Mouse (Mus musculus): ENCODE measurements around the gene Gmcl1. TPM values are rescaled to one million over a fixed set of nuclear protein-coding genes. Genes with fewer than 3 reads are reported as not detected.

The Gmcl1 gene
- polyA plus RNA-seq, 1 experiment: 20.5 TPM

- Histone ChIP-seq H3K4me3 (ENCODE audit: low read depth, low read length) (no peak overlapping the region), H3K36me3 (ENCODE audit: control insufficient read depth, insufficient read depth, low read length) (peaks cover 36% of the 10 kb centered on the region), H3K27ac (ENCODE audit: insufficient read depth, low read depth, low read length) (no peak overlapping the region), H3K4me1 (ENCODE audit: control insufficient read depth, insufficient read depth, insufficient read length, low read length) (no peaks in the 10 kb centered on the region; the same call in 1 of the 2 replicates), H3K27me3 (ENCODE audit: control insufficient read depth, insufficient read depth, low read length) (no peaks in the 10 kb centered on the region)
- TF ChIP-seq POLR2A (IDR thresholded peaks at IDR 0.05; ENCODE audit: low read depth, low read length) (no peak), CTCF (IDR thresholded peaks at IDR 0.05; ENCODE audit: extremely low read depth, insufficient read length, insufficient replicate concordance, low read depth, low read length) (no peak)
- WGBS: 83% methylated on average over 3 of the region's 3 CpGs
These were observed 51.9 kb downstream of the Gmcl1 start for GRCm38 (mm10) chr6:86681289-86681688.

- H3K4me1 ChIP-seq (ENCODE audit: control insufficient read depth, insufficient read depth, insufficient read length, low read length): no peaks in the 10 kb centered on the region; the same call in 1 of the 2 replicates
- no peaks in the 10 kb centered on the region for H3K27me3 ChIP-seq (ENCODE audit: control insufficient read depth, insufficient read depth, low read length)
- no peak for TF ChIP-seq CTCF (IDR thresholded peaks at IDR 0.05; ENCODE audit: extremely low read depth, insufficient read length, insufficient replicate concordance, low read depth, low read length)
- TF ChIP-seq POLR2A (IDR thresholded peaks at IDR 0.05; ENCODE audit: low read depth, low read length): no peak
- no peak overlapping the region for H3K27ac ChIP-seq (ENCODE audit: insufficient read depth, low read depth, low read length)
- WGBS: 79% methylated on average over 6 of the region's 6 CpGs
- H3K4me3 ChIP-seq (ENCODE audit: low read depth, low read length): no peak overlapping the region
- H3K36me3 ChIP-seq (ENCODE audit: control insufficient read depth, insufficient read depth, low read length): peaks cover 52% of the 10 kb centered on the region
These were observed 54.8 kb downstream of the Gmcl1 start for GRCm38 (mm10) chr6:86678341-86678740.

- peaks cover 41% of the 10 kb centered on the region for H3K36me3 ChIP-seq (ENCODE audit: control insufficient read depth, insufficient read depth, low read length)
- no peak overlapping the region for H3K4me3 ChIP-seq (ENCODE audit: low read depth, low read length)
- no peak for TF ChIP-seq POLR2A (IDR thresholded peaks at IDR 0.05; ENCODE audit: low read depth, low read length)
- TF ChIP-seq CTCF (IDR thresholded peaks at IDR 0.05; ENCODE audit: extremely low read depth, insufficient read length, insufficient replicate concordance, low read depth, low read length): no peak
- H3K4me1 ChIP-seq (ENCODE audit: control insufficient read depth, insufficient read depth, insufficient read length, low read length): no peaks in the 10 kb centered on the region
- H3K27ac ChIP-seq (ENCODE audit: insufficient read depth, low read depth, low read length): no peak overlapping the region
- 11% methylated on average over 2 of the region's 2 CpGs for WGBS
- no peaks in the 10 kb centered on the region for H3K27me3 ChIP-seq (ENCODE audit: control insufficient read depth, insufficient read depth, low read length)
These were observed 62.3 kb downstream of the Gmcl1 start for GRCm38 (mm10) chr6:86670873-86671272.

- TF ChIP-seq CTCF (IDR thresholded peaks at IDR 0.05; ENCODE audit: extremely low read depth, insufficient read length, insufficient replicate concordance, low read depth, low read length): no peak
- TF ChIP-seq POLR2A (IDR thresholded peaks at IDR 0.05; ENCODE audit: low read depth, low read length): peak; percentile 76
- Histone ChIP-seq H3K4me1 (ENCODE audit: control insufficient read depth, insufficient read depth, insufficient read length, low read length) (peaks cover 7% of the 10 kb centered on the region; the same call in 1 of the 2 replicates), H3K4me3 (ENCODE audit: low read depth, low read length) (peak overlapping the region; percentile 64), H3K36me3 (ENCODE audit: control insufficient read depth, insufficient read depth, low read length) (peaks cover 48% of the 10 kb centered on the region), H3K27me3 (ENCODE audit: control insufficient read depth, insufficient read depth, low read length) (no peaks in the 10 kb centered on the region), H3K27ac (ENCODE audit: insufficient read depth, low read depth, low read length) (peak overlapping the region; percentile 61)
- WGBS: under 1% methylated on average over 37 of the region's 37 CpGs
These were observed 63.9 kb downstream of the Gmcl1 start for GRCm38 (mm10) chr6:86669240-86669727.

- H3K27me3 ChIP-seq (ENCODE audit: control insufficient read depth, insufficient read depth, low read length): no peaks in the 10 kb centered on the region
- peaks cover 7% of the 10 kb centered on the region; the same call in 1 of the 2 replicates for H3K4me1 ChIP-seq (ENCODE audit: control insufficient read depth, insufficient read depth, insufficient read length, low read length)
- TF ChIP-seq CTCF (IDR thresholded peaks at IDR 0.05; ENCODE audit: extremely low read depth, insufficient read length, insufficient replicate concordance, low read depth, low read length) (no peak), POLR2A (IDR thresholded peaks at IDR 0.05; ENCODE audit: low read depth, low read length) (peak; percentile 97)
- H3K27ac ChIP-seq (ENCODE audit: insufficient read depth, low read depth, low read length): peak within 1 kb of the TSS; percentile 84
- peaks cover 50% of the 10 kb centered on the region for H3K36me3 ChIP-seq (ENCODE audit: control insufficient read depth, insufficient read depth, low read length)
- H3K4me3 ChIP-seq (ENCODE audit: low read depth, low read length): peak within 1 kb of the TSS; percentile 77
- under 1% methylated on average over 76 of the region's 76 CpGs for WGBS
These were observed 64.5 kb downstream of the Gmcl1 start, which contains the start of gene Mxd1 for GRCm38 (mm10) chr6:86668580-86669239. Gene Mxd1, minus strand, starts transcription at chr6:86669161.

- peak overlapping the region; percentile 59 for H3K4me3 ChIP-seq (ENCODE audit: low read depth, low read length)
- no peak for TF ChIP-seq CTCF (IDR thresholded peaks at IDR 0.05; ENCODE audit: extremely low read depth, insufficient read length, insufficient replicate concordance, low read depth, low read length)
- TF ChIP-seq POLR2A (IDR thresholded peaks at IDR 0.05; ENCODE audit: low read depth, low read length): no peak
These were observed 66.1 kb downstream of the Gmcl1 start for GRCm38 (mm10) chr6:86667061-86667460.

GRCm38 (mm10) chr6:86665560-86666307 is 67.4 kb downstream of the Gmcl1 start:
- Histone ChIP-seq H3K4me1 (ENCODE audit: control insufficient read depth, insufficient read depth, insufficient read length, low read length) (peaks cover 10% of the 10 kb centered on the region; the same call in 1 of the 2 replicates), H3K36me3 (ENCODE audit: control insufficient read depth, insufficient read depth, low read length) (peaks cover 69% of the 10 kb centered on the region), H3K27me3 (ENCODE audit: control insufficient read depth, insufficient read depth, low read length) (no peaks in the 10 kb centered on the region), H3K4me3 (ENCODE audit: low read depth, low read length) (peak overlapping the region; percentile 53), H3K27ac (ENCODE audit: insufficient read depth, low read depth, low read length) (peak overlapping the region; percentile 77)
- 33% methylated on average over 17 of the region's 17 CpGs for WGBS
- no peak for TF ChIP-seq CTCF (IDR thresholded peaks at IDR 0.05; ENCODE audit: extremely low read depth, insufficient read length, insufficient replicate concordance, low read depth, low read length)
- TF ChIP-seq POLR2A (IDR thresholded peaks at IDR 0.05; ENCODE audit: low read depth, low read length): no peak

More at GRCm38 (mm10) chr6:86667061-86667460, 66.1 kb downstream of the Gmcl1 start:
- H3K27ac ChIP-seq (ENCODE audit: insufficient read depth, low read depth, low read length): peak overlapping the region; percentile 84
- peaks cover 58% of the 10 kb centered on the region for H3K36me3 ChIP-seq (ENCODE audit: control insufficient read depth, insufficient read depth, low read length)
- no peaks in the 10 kb centered on the region for H3K27me3 ChIP-seq (ENCODE audit: control insufficient read depth, insufficient read depth, low read length)
- peaks cover 9% of the 10 kb centered on the region; the same call in 1 of the 2 replicates for H3K4me1 ChIP-seq (ENCODE audit: control insufficient read depth, insufficient read depth, insufficient read length, low read length)
- WGBS: 87% methylated on average over 10 of the region's 10 CpGs

Data from small intestine, adult 2 months (tissue).